Mouse (Mus musculus): ENCODE data around the gene Mcm3. TPM values are rescaled to one million over a fixed set of nuclear protein-coding genes. Genes with fewer than 3 reads are reported as not detected.

The Mcm3 gene
- total and polyA plus RNA-seq, 2 experiments from 2014 or later: 11.3 to 13.7 TPM

DNA sequence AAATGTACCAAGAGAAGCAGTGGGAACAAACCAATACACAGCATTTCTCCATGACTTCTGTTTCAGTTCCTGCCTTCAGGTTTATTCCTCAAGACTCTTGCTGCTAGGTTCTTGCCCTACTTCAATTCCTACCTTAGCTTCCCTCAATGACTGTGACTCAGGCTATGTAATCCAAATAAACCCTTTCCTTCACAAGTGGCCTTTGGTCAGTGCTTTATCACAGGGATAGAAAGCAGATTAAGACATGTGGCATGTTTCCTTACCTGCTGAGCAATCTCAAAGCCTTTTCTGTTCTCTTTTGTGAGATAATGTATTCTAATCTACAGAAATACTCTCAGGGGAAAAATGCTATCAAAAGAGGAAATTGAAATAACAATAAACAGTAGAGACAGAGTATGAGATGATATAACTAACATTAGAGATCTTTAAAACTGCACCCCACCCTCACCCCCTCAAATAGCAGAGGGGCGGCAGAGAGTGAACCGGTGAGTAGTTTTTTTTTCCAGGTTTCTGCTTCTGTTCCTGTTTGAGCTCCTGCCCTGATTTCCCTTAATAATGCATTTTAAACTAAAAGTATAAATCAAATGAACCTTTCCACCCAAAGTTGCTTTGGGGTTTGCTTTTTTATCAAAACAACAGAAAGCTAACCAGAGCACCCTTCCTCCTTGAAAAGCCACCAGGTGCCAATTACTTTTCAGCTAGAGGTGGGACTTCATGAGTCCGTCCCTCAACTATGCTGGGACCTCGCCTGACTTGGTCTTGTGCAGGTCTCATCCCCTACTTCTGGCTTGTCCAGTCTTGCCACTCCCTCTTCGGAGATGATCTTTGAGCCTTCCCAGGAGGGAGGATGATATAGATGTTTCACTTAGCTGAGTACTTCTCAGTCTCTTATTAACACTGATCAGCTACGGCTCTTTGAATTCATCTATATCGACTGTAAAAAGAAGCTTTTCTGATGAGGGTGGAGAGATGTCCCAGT is 37.1 kb upstream of the Mcm3 start:
- Histone ChIP-seq H3K4me1 (ENCODE audit: insufficient read depth) (no peaks in the 10 kb centered on the region), H3K36me3 (ENCODE audit: insufficient read depth) (no peaks in the 10 kb centered on the region), H3K4me3 (ENCODE audit: low read depth, low read length) (no peak overlapping the region), H3K4me2 (ENCODE audit: low read depth) (no peak overlapping the region), H3K9me3 (ENCODE audit: low read length) (0 out of 2 replicates have a peak, but pooled peaks cover 3% of the 10 kb centered on the region), H3K27ac (ENCODE audit: low read depth, low read length) (no peak overlapping the region), H3K27me3 (ENCODE audit: insufficient read depth, low read length) (no peaks in the 10 kb centered on the region), H3K9ac (no peak overlapping the region)
- TF ChIP-seq CTCF (IDR thresholded peaks at IDR 0.05; ENCODE audit: low read depth): no peak
- ATAC-seq (no peak), DNase-seq (no peak)
- 90% methylated on average over 7 of the region's 7 CpGs for WGBS

DNA sequence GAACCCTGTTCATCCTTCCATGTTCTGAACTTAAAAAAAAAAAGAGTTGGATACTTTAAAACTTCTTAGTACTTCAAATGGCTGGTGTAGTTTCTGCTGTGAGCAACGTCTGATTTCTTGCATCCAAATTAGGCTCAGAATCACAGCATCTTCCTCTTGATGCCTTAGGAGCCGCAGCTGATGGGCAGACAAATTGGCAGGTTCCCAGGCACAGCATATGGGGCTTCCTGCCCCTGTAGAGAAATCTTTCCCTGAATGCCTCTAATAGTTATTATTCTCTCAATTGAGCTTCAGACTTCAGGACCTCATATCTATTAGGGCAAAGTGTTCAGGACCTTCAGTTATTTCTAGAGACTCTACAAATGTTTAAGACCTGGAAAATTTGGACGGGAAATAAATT is 19.8 kb upstream of the Mcm3 start:
- Histone ChIP-seq H3K4me1 (ENCODE audit: insufficient read depth) (no peaks in the 10 kb centered on the region), H3K9ac (no peak overlapping the region), H3K27ac (ENCODE audit: low read depth, low read length) (no peak overlapping the region), H3K4me2 (ENCODE audit: low read depth) (no peak overlapping the region), H3K9me3 (ENCODE audit: low read length) (no peaks in the 10 kb centered on the region), H3K27me3 (ENCODE audit: insufficient read depth, low read length) (no peaks in the 10 kb centered on the region), H3K36me3 (ENCODE audit: insufficient read depth) (no peaks in the 10 kb centered on the region), H3K4me3 (ENCODE audit: low read depth, low read length) (no peak overlapping the region)
- no peak for TF ChIP-seq CTCF (IDR thresholded peaks at IDR 0.05; ENCODE audit: low read depth)
- no peak for ATAC-seq
- 52% methylated on average over 3 of the region's 3 CpGs for WGBS
- no peak for DNase-seq

DNA sequence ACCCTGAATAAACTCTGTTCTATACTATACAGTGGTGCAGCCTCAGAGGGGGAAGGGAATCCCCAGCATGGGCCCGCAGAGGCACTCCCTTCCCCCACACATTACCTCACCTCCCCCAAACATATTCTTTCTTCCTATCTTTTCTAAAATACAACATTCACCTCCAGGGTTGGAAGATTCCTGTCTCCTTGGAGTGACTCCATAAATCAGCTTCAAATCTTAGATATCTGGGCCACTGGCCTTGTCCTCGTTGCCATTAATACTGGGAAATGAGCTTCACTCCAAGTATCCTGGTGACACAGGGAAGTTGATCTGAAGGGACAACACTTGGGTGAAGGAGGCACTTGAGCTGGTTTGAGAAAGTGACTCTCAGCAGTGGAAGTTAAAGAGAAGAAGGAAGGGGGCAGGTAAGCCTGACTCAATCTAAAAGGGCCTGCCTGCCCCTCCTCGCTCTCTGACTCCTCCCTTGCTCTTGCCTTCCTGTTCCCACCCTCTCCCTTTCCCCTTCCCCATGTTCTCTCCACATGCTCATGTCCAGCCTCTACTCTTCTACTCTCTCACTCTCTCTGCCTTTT is 16.5 kb upstream of the Mcm3 start:
- TF ChIP-seq CTCF (IDR thresholded peaks at IDR 0.05; ENCODE audit: low read depth): no peak

GRCm38 (mm10) chr1:20833141-20833511 is 13.0 kb upstream of the Mcm3 start:
- WGBS: 91% methylated on average over 4 of the region's 4 CpGs
- no peak for DNase-seq
- Histone ChIP-seq H3K9ac (no peak overlapping the region), H3K27ac (ENCODE audit: low read depth, low read length) (no peak overlapping the region), H3K4me3 (ENCODE audit: low read depth, low read length) (no peak overlapping the region), H3K27me3 (ENCODE audit: insufficient read depth, low read length) (no peaks in the 10 kb centered on the region), H3K4me1 (ENCODE audit: insufficient read depth) (no peaks in the 10 kb centered on the region), H3K9me3 (ENCODE audit: low read length) (no peaks in the 10 kb centered on the region), H3K4me2 (ENCODE audit: low read depth) (no peak overlapping the region), H3K36me3 (ENCODE audit: insufficient read depth) (no peaks in the 10 kb centered on the region)
- ATAC-seq: no peak
- TF ChIP-seq CTCF (IDR thresholded peaks at IDR 0.05; ENCODE audit: low read depth): no peak

More for the DNA sequence above, 16.5 kb upstream of the Mcm3 start:
- ATAC-seq (no peak), DNase-seq (no peak)
- H3K4me1 ChIP-seq (ENCODE audit: insufficient read depth): no peaks in the 10 kb centered on the region
- whole genome bisulfite sequencing: 88% methylated on average over 3 of the region's 3 CpGs
- H3K4me3 ChIP-seq (ENCODE audit: low read depth, low read length): no peak overlapping the region
- H3K9me3 ChIP-seq (ENCODE audit: low read length): no peaks in the 10 kb centered on the region
- H3K36me3 ChIP-seq (ENCODE audit: insufficient read depth): no peaks in the 10 kb centered on the region
- no peaks in the 10 kb centered on the region for H3K27me3 ChIP-seq (ENCODE audit: insufficient read depth, low read length)
- no peak overlapping the region for H3K9ac ChIP-seq
- no peak overlapping the region for H3K27ac ChIP-seq (ENCODE audit: low read depth, low read length)
- H3K4me2 ChIP-seq (ENCODE audit: low read depth): no peak overlapping the region

- H3K27me3 ChIP-seq (ENCODE audit: insufficient read depth, low read length): no peaks in the 10 kb centered on the region
- no peaks in the 10 kb centered on the region for H3K36me3 ChIP-seq (ENCODE audit: insufficient read depth)
- no peak for TF ChIP-seq CTCF (IDR thresholded peaks at IDR 0.05; ENCODE audit: low read depth)
- WGBS: 79% methylated on average over 5 of the region's 5 CpGs
- H3K27ac ChIP-seq (ENCODE audit: low read depth, low read length): no peak overlapping the region
- H3K9ac ChIP-seq: no peak overlapping the region
- DNase-seq: no peak
- no peak overlapping the region for H3K4me2 ChIP-seq (ENCODE audit: low read depth)
- no peak overlapping the region for H3K4me3 ChIP-seq (ENCODE audit: low read depth, low read length)
- H3K9me3 ChIP-seq (ENCODE audit: low read length): no peaks in the 10 kb centered on the region
- H3K4me1 ChIP-seq (ENCODE audit: insufficient read depth): no peaks in the 10 kb centered on the region
- ATAC-seq: no peak
Measured at GRCm38 (mm10) chr1:20832473-20833140, 12.5 kb upstream of the Mcm3 start.

GRCm38 (mm10) chr1:20830546-20830945 is 10.4 kb upstream of the Mcm3 start:
- TF ChIP-seq CTCF (IDR thresholded peaks at IDR 0.05; ENCODE audit: low read depth): no peak
- ATAC-seq: no peak
- WGBS: 67% methylated on average over 1 of the region's 1 CpGs

GRCm38 (mm10) chr1:20828061-20828460 is 7.9 kb upstream of the Mcm3 start:
- Histone ChIP-seq H3K4me1 (ENCODE audit: insufficient read depth) (no peaks in the 10 kb centered on the region), H3K4me3 (ENCODE audit: low read depth, low read length) (no peak overlapping the region), H3K36me3 (ENCODE audit: insufficient read depth) (no peaks in the 10 kb centered on the region), H3K9me3 (ENCODE audit: low read length) (no peaks in the 10 kb centered on the region), H3K27ac (ENCODE audit: low read depth, low read length) (no peak overlapping the region), H3K4me2 (ENCODE audit: low read depth) (no peak overlapping the region), H3K27me3 (ENCODE audit: insufficient read depth, low read length) (no peaks in the 10 kb centered on the region), H3K9ac (no peak overlapping the region)
- no peak for ATAC-seq
- 90% methylated on average over 2 of the region's 2 CpGs for WGBS
- no peak for TF ChIP-seq CTCF (IDR thresholded peaks at IDR 0.05; ENCODE audit: low read depth)
- DNase-seq: no peak

More at GRCm38 (mm10) chr1:20830546-20830945, 10.4 kb upstream of the Mcm3 start:
- no peaks in the 10 kb centered on the region for H3K27me3 ChIP-seq (ENCODE audit: insufficient read depth, low read length)
- no peak overlapping the region for H3K4me2 ChIP-seq (ENCODE audit: low read depth)
- no peak overlapping the region for H3K4me3 ChIP-seq (ENCODE audit: low read depth, low read length)
- no peaks in the 10 kb centered on the region for H3K36me3 ChIP-seq (ENCODE audit: insufficient read depth)
- no peak overlapping the region for H3K27ac ChIP-seq (ENCODE audit: low read depth, low read length)
- no peak for DNase-seq
- no peaks in the 10 kb centered on the region for H3K9me3 ChIP-seq (ENCODE audit: low read length)
- no peak overlapping the region for H3K9ac ChIP-seq
- H3K4me1 ChIP-seq (ENCODE audit: insufficient read depth): no peaks in the 10 kb centered on the region

Measured in forebrain, postnatal 0 days (tissue).